8 mouse cellular contexts compared by ENCODE assay signal in genomic region chr10:40300648-40301171, GRCm38 (mm10). TPM values are rescaled to one million over a fixed set of nuclear protein-coding genes. Genes with fewer than 3 reads are reported as not detected.
DNase-seq lines count a peak whose midpoint lies in the region; ATAC-seq and TF ChIP-seq lines count a peak whose summit lies in the region.

No protein-coding gene starts in this region.

- peak; percentile 81 for ATAC-seq in embryonic facial prominence, embryonic 14.5 days (ENCODE audit: low read depth)
- ATAC-seq in limb, embryonic 13.5 days (ENCODE audit: low FRiP score, low read depth) = peak; percentile 71
- peak; percentile 67 for ATAC-seq in midbrain, embryonic 15.5 days (replicated peaks)

- 0 out of 2 replicates have a peak, but pooled peaks cover 1% of the 10 kb centered on the region for H3K36me3 ChIP-seq in embryonic facial prominence, embryonic 14.5 days (ENCODE audit: control insufficient read depth, insufficient read depth, low read length)
- H3K36me3 ChIP-seq in limb, embryonic 13.5 days = 0 out of 2 replicates have a peak, but pooled peaks cover 8% of the 10 kb centered on the region
- H3K36me3 ChIP-seq in midbrain, embryonic 15.5 days (replicated peaks) = no peaks in the 10 kb centered on the region

- no peaks in the 10 kb centered on the region; the same call in 1 of the 2 replicates for H3K4me1 ChIP-seq in bone marrow, adult 2 months (ENCODE audit: control insufficient read depth, insufficient read depth, low read length)
- peaks cover 10% of the 10 kb centered on the region for H3K4me1 ChIP-seq in embryonic facial prominence, embryonic 14.5 days (ENCODE audit: control insufficient read depth, insufficient read depth, low read length)
- H3K4me1 ChIP-seq in limb, embryonic 13.5 days = peaks cover 27% of the 10 kb centered on the region
- H3K4me1 ChIP-seq in midbrain, embryonic 15.5 days = peaks cover 16% of the 10 kb centered on the region

- peak overlapping the region; percentile 94 for H3K9ac ChIP-seq in embryonic facial prominence, embryonic 14.5 days (ENCODE audit: low read depth, low read length)
- H3K9ac ChIP-seq in limb, embryonic 13.5 days = peak overlapping the region; percentile 96
- peak overlapping the region; percentile 81 for H3K9ac ChIP-seq in midbrain, embryonic 15.5 days

- no peaks in the 10 kb centered on the region for H3K9me3 ChIP-seq in embryonic facial prominence, embryonic 14.5 days (ENCODE audit: control insufficient read depth, low read length)
- no peaks in the 10 kb centered on the region for H3K9me3 ChIP-seq in limb, embryonic 13.5 days
- H3K9me3 ChIP-seq in midbrain, embryonic 15.5 days = no peaks in the 10 kb centered on the region

- H3K4me2 ChIP-seq in embryonic facial prominence, embryonic 14.5 days (ENCODE audit: low read depth, low read length) = peak overlapping the region; percentile 64
- peak overlapping the region; percentile 71 for H3K4me2 ChIP-seq in limb, embryonic 13.5 days (replicated peaks)
- H3K4me2 ChIP-seq in midbrain, embryonic 15.5 days = peak overlapping the region; percentile 59

- H3K4me3 ChIP-seq in bone marrow, adult 2 months (replicated peaks; ENCODE audit: control insufficient read depth, low read depth, low read length) = peak overlapping the region; percentile 85
- H3K4me3 ChIP-seq in embryonic facial prominence, embryonic 14.5 days (ENCODE audit: low read depth, low read length) = peak overlapping the region; percentile 96
- H3K4me3 ChIP-seq in limb, embryonic 13.5 days = peak overlapping the region; percentile 98
- H3K4me3 ChIP-seq in midbrain, embryonic 15.5 days = peak overlapping the region; percentile 96

- no peak for TF ChIP-seq CTCF in bone marrow, adult 2 months (IDR thresholded peaks at IDR 0.05; ENCODE audit: control insufficient read depth, insufficient read depth, low read length)

- H3K27ac ChIP-seq in bone marrow, adult 2 months (ENCODE audit: control insufficient read depth, insufficient read depth, low read depth, low read length, poor library complexity) = peak overlapping the region; percentile 81
- H3K27ac ChIP-seq in embryonic facial prominence, embryonic 14.5 days (replicated peaks; ENCODE audit: low read depth, low read length) = peak overlapping the region; percentile 91
- H3K27ac ChIP-seq in limb, embryonic 13.5 days = peak overlapping the region; percentile 92
- H3K27ac ChIP-seq in midbrain, embryonic 15.5 days = peak overlapping the region; percentile 89

- TF ChIP-seq POLR2A in bone marrow, adult 2 months (IDR thresholded peaks at IDR 0.05; ENCODE audit: borderline replicate concordance, control insufficient read depth, low read depth, low read length) = peak; percentile 81; the same call in 1 of the 2 replicates

- under 1% methylated on average over 36 of the region's 36 CpGs for WGBS in bone marrow, adult 2 months
- WGBS in embryonic facial prominence, embryonic 14.5 days = 1% methylated on average over 31 of the region's 36 CpGs
- under 1% methylated on average over 36 of the region's 36 CpGs for WGBS in limb, embryonic 13.5 days
- WGBS in midbrain, embryonic 15.5 days = under 1% methylated on average over 36 of the region's 36 CpGs

- no peaks in the 10 kb centered on the region for H3K27me3 ChIP-seq in embryonic facial prominence, embryonic 14.5 days (replicated peaks; ENCODE audit: control insufficient read depth, insufficient read depth, low read length)
- H3K27me3 ChIP-seq in limb, embryonic 13.5 days = no peaks in the 10 kb centered on the region
- H3K27me3 ChIP-seq in midbrain, embryonic 15.5 days (replicated peaks) = no peaks in the 10 kb centered on the region

- peak; percentile 80 for DNase-seq in A20 (ENCODE audit: low read depth, low spot score)
- peak; percentile 96 for DNase-seq in embryonic facial prominence, embryonic 14.5 days (ENCODE audit: low spot score)
- DNase-seq in heart, adult 8-10 months (ENCODE audit: low spot score) = peak; percentile 82
- peak; percentile 87 for DNase-seq in kidney, adult 9 months
- DNase-seq in spleen, postnatal 10 days (ENCODE audit: low spot score in 2 of 2) = peak; percentile 80 to 84

RNA-seq across cellular contexts. Expression of gene Amd1, which starts 1.3 kb away (rescaled TPM):
- 64.3 and 67.7 TPM in 2 replicates for polyA plus RNA-seq in bone marrow, adult 2 months (2011; ENCODE audit: insufficient read depth, insufficient read length, low replicate concordance, missing spikeins)
- 61.8 and 61.9 TPM in 2 replicates for polyA plus RNA-seq in embryonic facial prominence, embryonic 14.5 days (2014; fragmentation: Nextera tagmentation; extraction: Ambion mirVana)
- total RNA-seq in heart, adult 8-10 months (2022) = 100 to 1,000 TPM in 3 of 4 experiments, 10 to 100 TPM in 1; 87.6 to 131 (median 118) TPM
- 56.9 and 60.1 TPM in 2 replicates for polyA plus RNA-seq in limb, embryonic 13.5 days (2015; fragmentation: Nextera tagmentation; extraction: Ambion mirVana)
- polyA plus RNA-seq in midbrain, embryonic 15.5 days (2015; fragmentation: Nextera tagmentation; extraction: Ambion mirVana) = 37.1 and 42.1 TPM in 2 replicates

RNA-seq across cellular contexts. Expression of gene Cdk19, which starts 38.7 kb away (rescaled TPM):
- polyA plus RNA-seq in bone marrow, adult 2 months (2011; ENCODE audit: insufficient read depth, insufficient read length, low replicate concordance, missing spikeins) = 11.1 and 18.2 TPM in 2 replicates
- 9.6 and 10.9 TPM in 2 replicates for polyA plus RNA-seq in embryonic facial prominence, embryonic 14.5 days (2014; fragmentation: Nextera tagmentation; extraction: Ambion mirVana)
- 10 to 100 TPM; 12.1 to 13.7 (median 13.4) TPM for total RNA-seq in heart, adult 8-10 months (2022)
- polyA plus RNA-seq in limb, embryonic 13.5 days (2015; fragmentation: Nextera tagmentation; extraction: Ambion mirVana) = 12.2 and 12.3 TPM in 2 replicates
- 8.6 and 10.1 TPM in 2 replicates for polyA plus RNA-seq in midbrain, embryonic 15.5 days (2015; fragmentation: Nextera tagmentation; extraction: Ambion mirVana)

RNA-seq across cellular contexts. Expression of gene Gtf3c6, which starts 42.8 kb away (rescaled TPM):
- polyA plus RNA-seq in bone marrow, adult 2 months (2011; ENCODE audit: insufficient read depth, insufficient read length, low replicate concordance, missing spikeins) = 33.6 and 79.4 TPM in 2 replicates
- 82.5 and 89.0 TPM in 2 replicates for polyA plus RNA-seq in embryonic facial prominence, embryonic 14.5 days (2014; fragmentation: Nextera tagmentation; extraction: Ambion mirVana)
- 10 to 100 TPM; 24.7 to 31.0 (median 25.1) TPM for total RNA-seq in heart, adult 8-10 months (2022)
- 113 and 114 TPM in 2 replicates for polyA plus RNA-seq in limb, embryonic 13.5 days (2015; fragmentation: Nextera tagmentation; extraction: Ambion mirVana)
- polyA plus RNA-seq in midbrain, embryonic 15.5 days (2015; fragmentation: Nextera tagmentation; extraction: Ambion mirVana) = 78.8 and 80.0 TPM in 2 replicates

RNA-seq across cellular contexts. Expression of gene Rpf2, which starts 53.9 kb away (rescaled TPM):
- polyA plus RNA-seq in bone marrow, adult 2 months (2011; ENCODE audit: insufficient read depth, insufficient read length, low replicate concordance, missing spikeins) = 35.0 and 54.0 TPM in 2 replicates
- 58.6 and 62.6 TPM in 2 replicates for polyA plus RNA-seq in embryonic facial prominence, embryonic 14.5 days (2014; fragmentation: Nextera tagmentation; extraction: Ambion mirVana)
- 10 to 100 TPM; 10.4 to 15.2 (median 11.7) TPM for total RNA-seq in heart, adult 8-10 months (2022)
- 65.9 and 71.8 TPM in 2 replicates for polyA plus RNA-seq in limb, embryonic 13.5 days (2015; fragmentation: Nextera tagmentation; extraction: Ambion mirVana)
- polyA plus RNA-seq in midbrain, embryonic 15.5 days (2015; fragmentation: Nextera tagmentation; extraction: Ambion mirVana) = 61.9 and 63.6 TPM in 2 replicates

Comparison
In these comparisons a context has a peak if more than half of its experiments do, and no peak if none do; other contexts are left out.
1. Peak in every context shown above with its lines: DNase-seq, ATAC-seq, H3K4me3 ChIP-seq and H3K27ac ChIP-seq.